Mouse (Mus musculus) olfactory bulb, adult 2 months (tissue): ENCODE results near the gene Arhgap29. TPM values are rescaled to one million over a fixed set of nuclear protein-coding genes. Genes with fewer than 3 reads are reported as not detected.

Source experiments
- H3K27ac ChIP-seq: fragments of 200-500 bp; 2 replicates; pipeline ENCODE4 v1.5.1; 2012; ENCODE audit warnings: low read depth, low read length; ENCODE audit not compliant: insufficient read depth
- H3K4me1 ChIP-seq: fragments of 200-500 bp; 2 replicates; pipeline ENCODE4 v1.6.1; 2012; ENCODE audit warnings: low read length; ENCODE audit not compliant: control insufficient read depth, insufficient read depth
- H3K4me3 ChIP-seq: fragments of 200-500 bp; 2 replicates; pipeline ENCODE4 v1.5.1; 2012; ENCODE audit warnings: mild to moderate bottlenecking, low read depth, low read length, moderate library complexity; ENCODE audit not compliant: insufficient read depth
- CTCF ChIP-seq: fragments of 200-500 bp; IDR thresholded peaks from 2 replicates; pipeline ENCODE4 v1.5.1; 2012; ENCODE audit warnings: low read depth, mild to moderate bottlenecking, low read length, moderate library complexity; ENCODE audit not compliant: insufficient read depth
- POLR2A ChIP-seq: fragments of 200-500 bp; IDR thresholded peaks from 2 replicates; pipeline ENCODE4 v1.6.1; 2012; ENCODE audit warnings: mild to moderate bottlenecking, low read depth, low read length, moderate library complexity; ENCODE audit not compliant: insufficient read depth
- WGBS: fragments of 180-500 bp; shearing (Covaris S2); methylation state at CpG from one replicate; pipeline ENCODE4 v1.1.7; 2018; 5-methylcytosine and 5-hydroxymethylcytosine counted together
- polyA plus RNA-seq: library from polyadenylated mRNA; stranded (reverse); fragments of >200 nt; gene quantifications from 2 replicates; pipeline ENCODE4 v1.2.4, GENCODE M21; 2012; ENCODE audit warnings: low replicate concordance; ENCODE audit not compliant: missing spikeins, insufficient read depth, insufficient read length

The Arhgap29 gene
- polyA plus RNA-seq, 1 experiment: not detected

GRCm38 (mm10) chr3:122012464-122012863 lies 60.1 kb downstream of the Arhgap29 start:
- 86% methylated on average over 1 of the region's 1 CpGs for WGBS
- TF ChIP-seq CTCF: no peak
- TF ChIP-seq POLR2A: no peak
- Histone ChIP-seq H3K27ac (no peak overlapping the region), H3K4me3 (no peak overlapping the region), H3K4me1 (no peaks in the 10 kb centered on the region)

GRCm38 (mm10) chr3:122018421-122018820 lies 66.1 kb downstream of the Arhgap29 start:
- Histone ChIP-seq H3K27ac (no peak overlapping the region), H3K4me1 (no peaks in the 10 kb centered on the region), H3K4me3 (no peak overlapping the region)
- TF ChIP-seq CTCF: no peak
- TF ChIP-seq POLR2A: no peak
- WGBS: 96% methylated on average over 7 of the region's 7 CpGs

GRCm38 (mm10) chr3:122019159-122019558 lies 66.8 kb downstream of the Arhgap29 start:
- WGBS: 90% methylated on average over 5 of the region's 5 CpGs
- Histone ChIP-seq H3K27ac (no peak overlapping the region), H3K4me3 (no peak overlapping the region), H3K4me1 (no peaks in the 10 kb centered on the region)
- TF ChIP-seq POLR2A: no peak
- TF ChIP-seq CTCF: no peak

- Histone ChIP-seq H3K4me3 (no peak overlapping the region), H3K4me1 (no peaks in the 10 kb centered on the region), H3K27ac (no peak overlapping the region)
- WGBS: 84% methylated on average over 8 of the region's 8 CpGs
- TF ChIP-seq POLR2A: no peak
- TF ChIP-seq CTCF: no peak
Measured at GRCm38 (mm10) chr3:122021029-122021652, 68.8 kb downstream of the Arhgap29 start.

GRCm38 (mm10) chr3:122022355-122022754 lies 70.0 kb downstream of the Arhgap29 start:
- no peak for TF ChIP-seq CTCF
- TF ChIP-seq POLR2A: no peak
- H3K4me1 ChIP-seq: no peaks in the 10 kb centered on the region
- H3K27ac ChIP-seq: no peak overlapping the region
- no peak overlapping the region for H3K4me3 ChIP-seq
- 90% methylated on average over 3 of the region's 3 CpGs for WGBS

- Histone ChIP-seq H3K4me3 (no peak overlapping the region), H3K27ac (no peak overlapping the region), H3K4me1 (no peaks in the 10 kb centered on the region)
- WGBS: 49% methylated on average over 5 of the region's 5 CpGs
- TF ChIP-seq POLR2A (no peak), CTCF (no peak)
Measured at GRCm38 (mm10) chr3:122026676-122027075, 74.3 kb downstream of the Arhgap29 start.

GRCm38 (mm10) chr3:122027776-122028175 lies 75.4 kb downstream of the Arhgap29 start:
- TF ChIP-seq CTCF (no peak), POLR2A (no peak)
- no peak overlapping the region for H3K4me3 ChIP-seq
- no peak overlapping the region for H3K27ac ChIP-seq
- WGBS: 94% methylated on average over 8 of the region's 8 CpGs
- H3K4me1 ChIP-seq: no peaks in the 10 kb centered on the region

GRCm38 (mm10) chr3:122033248-122033837 lies 81.0 kb downstream of the Arhgap29 start:
- H3K4me1 ChIP-seq: no peaks in the 10 kb centered on the region
- H3K27ac ChIP-seq: no peak overlapping the region
- H3K4me3 ChIP-seq: no peak overlapping the region
- TF ChIP-seq POLR2A (no peak), CTCF (no peak)
- 49% methylated on average over 9 of the region's 9 CpGs for WGBS

GRCm38 (mm10) chr3:122034240-122034639 lies 81.9 kb downstream of the Arhgap29 start:
- Histone ChIP-seq H3K4me3 (no peak overlapping the region), H3K27ac (no peak overlapping the region), H3K4me1 (no peaks in the 10 kb centered on the region)
- 72% methylated on average over 5 of the region's 5 CpGs for WGBS
- TF ChIP-seq CTCF (no peak), POLR2A (no peak)
